Mouse (Mus musculus) thymus, adult 2 months (tissue): ENCODE results near the gene Ttc39a.

Source experiments
- CTCF ChIP-seq: fragments of 200-500 bp; IDR thresholded peaks from 2 replicates; pipeline ENCODE4 v1.5.1; 2012; ENCODE audit warnings: mild to moderate bottlenecking, control low read depth, low read length, moderate library complexity, borderline replicate concordance; ENCODE audit not compliant: control insufficient read depth, poor library complexity, insufficient read depth; ENCODE audit errors: extremely low read depth
- POLR2A ChIP-seq: fragments of 200-500 bp; IDR thresholded peaks from 2 replicates; pipeline ENCODE4 v1.6.1; 2012; ENCODE audit warnings: mild to moderate bottlenecking, low read length, control low read depth, moderate library complexity; ENCODE audit not compliant: control insufficient read depth, poor library complexity, insufficient read depth; ENCODE audit errors: extremely low read depth

- TF ChIP-seq POLR2A (no peak), CTCF (no peak)
Measured at GRCm38 (mm10) chr4:109406054-109406485, 353 bp upstream of the Ttc39a start.
